Mouse (Mus musculus): ENCODE results near the gene Ank2.

DNA sequence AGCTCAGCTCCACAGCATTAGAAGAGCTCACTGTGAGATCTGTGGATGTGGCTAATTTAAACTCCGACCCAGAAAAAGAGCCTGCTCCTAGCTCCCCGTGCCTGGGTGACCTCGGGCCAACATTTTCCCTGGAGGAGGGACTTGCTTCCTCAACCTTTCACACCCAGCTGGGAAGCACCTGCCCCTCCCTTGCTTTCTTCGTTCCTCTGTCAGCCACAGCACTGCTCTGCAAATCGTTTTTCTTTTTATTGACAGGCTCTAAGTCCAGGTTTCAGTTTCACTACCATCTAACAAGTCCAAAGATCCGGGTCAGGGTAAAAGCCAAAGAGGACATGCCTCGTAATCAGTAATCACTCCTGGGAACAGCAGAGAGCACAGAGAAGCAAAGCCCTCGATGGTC lies 375.8 kb downstream of the Ank2 start:
- TF ChIP-seq CTCF (IDR thresholded peaks at IDR 0.05; ENCODE audit: low read depth) (no peak), EP300 (IDR thresholded peaks at IDR 0.05; ENCODE audit: low read depth) (peak; percentile 67)

Measured in liver, postnatal 0 days (tissue).